Mouse (Mus musculus) c-Kit-positive CD71-positive TER-119-negative erythroid progenitor cells, embryonic 14.5 days (primary cell): ENCODE results near the gene Psg21.
"Not testable (repeated sequence)": the region's sequence is repeated elsewhere in the genome, so short reads cannot be mapped to it uniquely, and the experiment has no call there.

ENCODE experiments used
- DNase-seq: peaks from one replicate; pipeline ENCODE4 v3.0.0-alpha.2; 2013; ENCODE audit warnings: low read depth

Psg21 gene

DNA sequence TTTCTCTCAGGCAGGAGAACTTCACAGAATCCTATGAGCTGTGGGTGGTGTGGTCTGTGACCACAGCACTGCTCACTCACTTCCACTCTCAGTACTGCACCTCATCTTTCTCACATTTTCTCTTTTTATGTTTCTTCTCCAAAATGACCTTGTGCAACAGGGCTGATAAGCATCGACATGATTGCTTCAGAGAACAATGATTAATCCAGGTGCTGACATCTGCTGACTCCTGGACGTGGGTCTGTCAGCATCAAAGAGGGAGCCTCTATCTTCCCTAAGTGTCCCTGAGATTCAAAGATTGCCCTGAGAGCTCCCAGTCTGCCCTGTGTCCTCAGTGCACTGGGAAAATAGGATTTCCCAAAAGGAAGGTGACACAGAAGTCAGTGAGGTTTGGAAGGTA is at the start of gene Psg21:
Gene Psg21 (minus strand): TSS at position 101 of the 400 bp plus-strand sequence.
- DNase-seq, result not testable (repeated sequence)

DNA sequence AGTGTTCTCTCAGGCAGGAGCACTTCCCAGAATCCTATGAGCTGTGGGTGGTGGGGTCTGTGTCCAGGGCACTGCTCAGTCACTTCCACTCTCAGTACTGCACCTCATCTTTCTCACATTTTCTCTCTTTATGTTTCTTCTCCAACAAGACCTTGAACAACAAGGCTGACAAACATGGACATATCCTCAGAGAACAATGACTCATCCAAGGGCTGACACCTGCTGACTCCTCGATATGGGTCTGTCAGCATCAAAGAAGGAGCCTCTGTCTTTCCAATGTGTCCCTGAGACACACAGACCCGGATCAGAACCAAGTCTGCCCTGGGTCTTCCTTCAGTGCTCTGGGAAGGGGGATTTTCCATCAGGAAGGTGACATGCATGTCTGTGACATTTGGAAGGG is 29.6 kb upstream of the Psg21 start, which contains the start of gene Psg20:
Gene Psg20 (minus strand): TSS at position 101 of the 400 bp plus-strand sequence.
- no peak for DNase-seq

DNA sequence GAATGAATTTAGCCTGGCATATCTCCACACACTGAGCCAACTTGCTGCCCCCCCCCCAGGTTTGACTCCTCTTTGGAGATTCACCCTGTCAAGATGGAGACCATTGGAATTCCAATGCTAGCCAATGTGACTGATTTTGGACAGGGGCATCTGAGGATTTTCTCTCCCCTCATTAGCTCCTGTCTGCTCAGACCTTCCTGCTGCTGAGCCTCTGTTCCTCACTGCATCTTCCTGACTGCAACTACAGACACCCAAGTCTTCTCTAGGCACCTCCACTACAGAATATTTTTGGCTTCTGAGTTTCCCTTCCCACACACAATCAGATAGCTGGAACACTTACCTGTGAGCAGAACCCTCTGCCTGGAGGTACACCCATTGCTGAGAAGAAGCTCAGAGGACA is 29.1 kb upstream of the Psg21 start:
- no peak for DNase-seq

DNA sequence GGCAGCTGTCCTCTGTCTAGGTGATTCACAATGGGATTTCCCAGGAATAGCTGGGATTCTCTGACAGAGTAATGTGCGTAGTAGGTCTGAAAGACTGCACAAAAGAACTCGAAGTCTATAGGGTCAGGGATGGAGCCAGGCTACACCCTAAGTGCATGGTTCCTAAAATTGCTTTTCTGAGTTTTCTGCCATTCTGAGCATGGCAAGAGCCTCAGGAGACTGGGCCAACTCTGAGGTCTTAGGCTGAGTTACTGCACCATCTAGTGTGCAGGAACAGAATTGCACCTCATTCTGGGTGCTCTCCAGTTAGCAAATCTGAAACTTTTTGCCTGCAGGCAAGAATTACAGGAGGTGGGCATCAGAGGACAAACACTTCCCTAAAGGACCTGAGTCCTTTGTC is 23.2 kb upstream of the Psg21 start:
- no peak for DNase-seq

DNA sequence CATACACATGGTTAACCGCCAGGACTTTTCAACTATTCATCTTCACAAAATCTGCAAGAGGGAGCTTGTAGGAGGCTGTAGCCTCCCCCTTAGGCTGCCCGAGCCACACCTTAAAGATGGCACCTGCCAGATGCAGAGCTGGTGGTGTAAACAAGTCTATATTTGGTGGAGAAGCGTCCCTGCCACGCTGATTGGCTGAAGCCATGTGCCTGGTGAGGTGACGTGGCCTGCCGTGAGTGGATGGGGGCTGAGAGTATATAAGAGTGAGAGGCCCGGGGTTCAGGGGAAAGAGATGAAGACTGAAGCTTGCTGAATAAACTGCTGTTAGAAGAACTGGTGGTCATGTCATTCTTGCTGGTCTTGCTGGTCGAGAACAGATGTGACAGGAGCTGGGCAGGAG is 29.6 kb downstream of the Psg21 start:
- DNase-seq, result not testable (repeated sequence)

DNA sequence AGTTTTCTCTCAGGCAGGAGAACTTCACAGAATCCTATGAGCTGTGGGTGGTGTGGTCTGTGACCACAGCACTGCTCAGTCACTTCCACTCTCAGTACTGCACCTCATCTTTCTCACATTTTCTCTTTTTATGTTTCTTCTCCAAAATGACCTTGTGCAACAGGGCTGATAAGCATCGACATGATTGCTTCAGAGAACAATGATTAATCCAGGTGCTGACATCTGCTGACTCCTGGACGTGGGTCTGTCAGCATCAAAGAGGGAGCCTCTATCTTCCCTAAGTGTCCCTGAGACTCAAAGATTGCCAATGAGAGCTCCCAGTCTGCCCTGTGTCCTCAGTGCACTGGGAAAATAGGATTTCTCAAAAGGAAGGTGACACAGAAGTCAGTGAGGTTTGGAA is 40.1 kb downstream of the Psg21 start, which contains the start of gene Psg23:
Gene Psg23 (minus strand): TSS at position 101 of the 400 bp plus-strand sequence.
- not testable (repeated sequence) for DNase-seq
